Mouse (Mus musculus) cortical plate, adult 2 months (tissue): ENCODE measurements around the gene Immp2l.

Experiments used
- CTCF ChIP-seq: fragments of 200-500 bp; IDR thresholded peaks from 2 replicates; pipeline ENCODE4 v1.5.1; 2011; ENCODE audit warnings: mild to moderate bottlenecking, control low read depth, low read length; ENCODE audit not compliant: insufficient read depth; ENCODE audit errors: extremely low read depth
- POLR2A ChIP-seq: fragments of 200-500 bp; IDR thresholded peaks from 2 replicates; pipeline ENCODE4 v1.6.1; 2011; ENCODE audit warnings: mild to moderate bottlenecking, low read length, control low read depth; ENCODE audit not compliant: insufficient read depth; ENCODE audit errors: extremely low read depth

DNA sequence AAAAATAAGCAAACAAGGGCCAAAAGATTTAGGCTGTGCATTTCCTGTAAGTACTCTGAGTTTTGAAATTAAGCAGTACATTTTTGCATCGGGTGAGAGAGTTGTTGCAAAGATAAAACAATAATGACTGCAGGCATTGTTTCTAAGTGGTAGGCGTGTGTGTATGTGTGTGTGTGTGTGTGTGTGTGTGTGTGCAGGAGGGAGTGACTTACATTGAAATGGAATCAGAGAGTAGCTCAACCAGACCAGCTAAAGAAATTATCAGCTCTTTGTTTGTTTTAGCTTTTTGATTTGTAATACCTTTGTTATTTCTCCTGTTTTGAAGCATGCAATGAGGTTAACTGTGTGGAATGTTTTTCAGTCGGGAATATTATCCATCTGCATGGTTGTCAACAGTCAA is 378.0 kb downstream of the Immp2l start:
- TF ChIP-seq POLR2A (no peak), CTCF (no peak)
